Mouse (Mus musculus) layer of hippocampus, postnatal 25 days (tissue): ENCODE measurements around the gene Slamf6. TPM values are rescaled to one million over a fixed set of nuclear protein-coding genes. Genes with fewer than 3 reads are reported as not detected.
"Not testable (repeated sequence)": the region's sequence is repeated elsewhere in the genome, so short reads cannot be mapped to it uniquely, and the experiment has no call there.

Source experiments
- DNase-seq, 2 experiments: peaks; one replicate each; pipeline ENCODE4 v3.0.0; 2022; ENCODE audit warnings: mixed read lengths in 2 of 2, low spot score in 1 of 2; ENCODE audit errors: extremely low spot score in 1 of 2
- total RNA-seq, 2 experiments: library from RNA; stranded (reverse); gene quantifications; 2 replicates each; pipeline ENCODE4 v1.2.3; 2021

Gene Slamf6
- not detected for total RNA-seq

DNA sequence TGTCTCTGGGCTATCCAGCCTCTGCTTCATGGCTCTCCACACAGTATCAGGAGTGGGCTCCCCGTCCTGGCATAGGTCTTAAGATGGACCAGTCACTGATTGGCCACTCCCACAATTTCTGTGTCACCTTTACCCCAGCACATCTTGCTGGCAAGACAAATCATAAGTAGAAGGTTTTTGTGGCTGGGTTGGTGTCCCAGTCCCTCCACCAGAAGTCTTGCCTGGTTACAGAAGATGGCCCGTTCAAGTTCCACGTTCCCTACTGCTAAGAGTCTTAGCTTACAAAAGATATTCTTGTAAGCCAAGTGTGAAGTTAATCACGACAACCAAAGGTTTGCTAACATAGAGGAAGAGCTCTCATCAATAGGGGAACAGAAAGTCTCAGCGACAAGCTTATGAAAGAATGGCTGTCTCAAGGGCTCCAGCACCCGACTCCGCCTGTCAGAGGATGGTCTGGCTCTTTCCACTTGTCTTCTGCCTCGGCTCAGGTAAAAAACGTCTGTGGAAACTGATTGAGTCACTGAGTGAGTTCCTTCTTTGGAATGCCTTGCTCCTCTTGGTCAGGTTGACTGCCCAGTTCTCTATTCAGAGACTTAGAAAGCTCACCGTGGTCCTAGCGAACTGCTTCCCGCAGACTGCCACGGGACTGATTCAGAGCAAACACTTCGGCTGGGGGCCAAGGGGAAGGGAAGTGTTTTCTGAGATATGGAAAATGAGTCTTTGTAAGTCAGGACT, at the start of gene Slamf6:
Gene Slamf6, plus strand, starts transcription at position 211 of the 735 bp plus-strand sequence.
- no peak for DNase-seq

DNA sequence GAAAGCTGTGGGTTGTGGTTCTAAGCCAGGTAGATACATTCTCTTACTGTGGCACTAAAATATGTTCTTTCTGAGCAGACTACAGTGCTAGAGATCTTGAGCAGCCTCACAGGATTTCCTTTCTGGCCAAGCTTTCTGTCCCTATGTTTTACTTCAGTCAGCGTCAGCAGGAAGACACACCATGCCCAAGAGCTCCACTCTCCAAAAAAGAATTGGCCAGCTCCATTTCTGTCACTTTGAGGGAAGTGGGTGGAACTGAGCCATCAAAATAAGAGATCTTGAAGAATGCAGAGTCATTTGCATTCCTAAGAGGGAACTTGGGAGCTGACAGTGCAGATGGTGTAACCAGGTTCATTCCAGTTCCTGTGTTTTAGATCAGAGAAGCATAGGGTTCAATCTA, 30.3 kb upstream of the Slamf6 start:
- no peak for DNase-seq

DNA sequence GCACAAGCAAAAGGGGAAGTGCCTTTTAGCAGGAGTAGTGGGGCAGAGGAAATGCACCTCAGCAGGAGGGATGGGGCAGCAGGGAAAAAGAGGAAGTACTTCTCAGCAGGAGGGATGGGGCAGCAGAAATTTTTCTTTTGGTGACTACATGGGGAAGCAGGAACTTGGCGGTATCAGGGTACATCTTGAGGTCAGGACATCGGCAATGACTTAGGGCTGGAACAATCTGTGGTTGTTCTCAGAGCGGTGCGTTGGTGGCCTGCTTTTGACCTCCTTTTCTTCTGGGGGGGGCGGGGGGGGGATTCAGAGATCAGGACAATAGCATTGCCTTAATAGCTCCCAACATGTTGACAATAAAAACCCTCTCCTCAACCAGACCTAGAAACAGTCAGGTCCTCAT, 22.0 kb upstream of the Slamf6 start, which contains the start of gene Gm10521:
Gene Gm10521, plus strand, starts transcription at position 301 of the 400 bp plus-strand sequence.
- DNase-seq: not testable (repeated sequence)

DNA sequence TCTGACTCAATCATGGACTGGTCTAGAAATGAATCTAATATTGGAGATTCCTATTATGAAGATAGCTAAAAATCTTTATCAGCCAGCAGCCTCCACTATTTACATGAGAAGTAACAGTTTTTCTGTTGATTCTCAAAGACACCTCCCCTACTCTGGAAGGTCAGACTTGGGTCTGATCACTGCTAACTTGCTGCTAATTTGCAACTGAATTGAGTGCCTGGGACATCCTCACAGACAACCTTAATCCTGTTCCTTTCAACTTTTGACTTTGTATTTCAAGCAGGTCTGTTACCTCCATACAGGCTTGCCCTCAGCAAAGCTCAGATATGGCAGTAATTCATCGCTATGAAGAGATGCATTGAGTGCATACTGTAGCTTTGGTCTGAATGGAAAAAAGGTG, 13.3 kb upstream of the Slamf6 start:
- DNase-seq: no peak

DNA sequence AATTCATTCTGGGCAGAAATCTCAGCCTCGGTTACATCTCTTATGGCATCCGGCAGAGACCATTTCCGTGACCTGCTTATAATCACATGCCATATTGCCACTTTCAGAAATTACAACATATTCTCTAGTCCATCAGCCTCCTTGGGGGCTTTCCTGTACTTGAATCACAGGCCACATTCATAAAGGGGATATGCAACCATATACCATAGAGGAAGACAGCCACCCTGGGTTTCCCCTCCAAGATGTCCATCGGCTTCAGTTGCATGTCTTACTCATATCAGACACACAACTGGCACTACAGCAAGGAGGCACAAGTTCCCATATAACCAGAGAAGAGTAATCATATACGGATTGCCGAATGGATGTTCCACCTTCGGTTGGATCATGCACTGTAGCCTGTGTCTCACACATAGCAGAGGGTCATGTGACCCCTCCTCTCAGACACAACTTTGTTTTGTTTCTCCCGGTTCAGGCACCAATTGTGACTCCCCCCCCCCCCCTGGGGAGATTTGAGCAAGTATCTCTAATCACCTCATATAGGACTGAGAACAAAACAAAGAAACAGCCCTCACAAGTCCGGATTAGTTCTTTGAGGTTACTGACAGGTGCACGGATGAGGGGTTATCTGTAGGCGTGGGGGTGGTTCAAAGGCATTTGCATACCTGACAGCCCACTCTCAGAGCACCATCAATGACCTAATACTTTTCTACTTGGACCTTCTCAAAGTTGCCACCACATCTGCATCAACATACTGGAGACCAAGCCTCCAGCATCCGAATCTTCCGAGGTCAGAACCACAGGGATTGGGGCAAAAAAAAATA, 1.5 kb upstream of the Slamf6 start:
- no peak for DNase-seq

DNA sequence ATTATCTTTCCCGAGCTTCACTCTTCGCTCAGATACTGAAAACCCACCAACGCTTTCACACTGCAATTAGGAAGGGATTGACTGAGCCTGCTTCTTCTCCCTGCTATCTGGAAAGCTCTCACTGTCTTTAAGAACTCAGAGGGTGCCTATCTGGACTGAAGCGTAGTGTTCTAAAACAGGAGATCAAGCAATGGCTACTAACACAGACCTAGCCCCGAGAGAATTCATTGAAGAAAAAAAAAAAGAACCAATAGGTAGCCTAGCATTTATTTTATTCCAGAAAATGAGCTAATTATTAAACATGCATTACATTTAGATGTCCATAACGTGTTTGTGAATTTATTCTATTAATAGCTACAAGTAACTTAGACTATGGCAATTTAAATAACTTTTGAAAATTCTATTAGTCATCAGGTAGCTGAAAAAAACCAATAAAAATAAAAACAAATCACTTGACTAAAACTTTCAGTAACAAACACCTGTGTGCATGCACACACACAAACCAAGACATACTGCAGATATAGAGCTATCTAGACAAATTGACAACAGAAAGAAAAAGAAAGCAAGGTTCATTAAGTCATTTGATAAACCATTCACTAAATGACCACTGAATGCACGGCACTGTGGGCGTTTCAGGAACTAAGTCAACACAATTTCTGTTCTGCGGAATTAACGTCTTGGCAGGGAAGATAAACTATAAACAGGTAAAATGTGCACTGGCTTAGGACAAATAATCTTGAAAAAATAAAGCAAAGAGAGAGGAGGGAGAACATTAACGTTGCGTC, 1.0 kb downstream of the Slamf6 start:
- DNase-seq: no peak

DNA sequence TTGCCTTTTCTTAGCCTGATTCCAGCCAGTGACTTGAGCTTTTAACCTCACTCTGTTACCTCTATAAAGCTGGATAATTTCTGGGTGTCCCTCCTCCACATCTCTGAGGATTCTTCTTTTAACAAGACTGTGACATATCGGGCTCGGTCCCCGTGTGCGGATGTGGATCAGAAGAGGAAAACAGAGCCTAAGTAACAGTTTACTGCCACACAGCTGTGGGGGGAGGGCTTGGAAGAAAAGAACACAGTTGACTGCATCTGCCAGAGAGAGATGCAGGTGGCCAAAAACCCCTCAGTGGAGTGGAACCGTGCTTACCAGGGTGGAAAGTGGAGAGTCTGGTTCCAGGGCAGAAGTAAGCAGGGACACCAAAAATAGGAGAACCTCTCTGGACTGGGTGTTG, 1.9 kb downstream of the Slamf6 start:
- DNase-seq: no peak

DNA sequence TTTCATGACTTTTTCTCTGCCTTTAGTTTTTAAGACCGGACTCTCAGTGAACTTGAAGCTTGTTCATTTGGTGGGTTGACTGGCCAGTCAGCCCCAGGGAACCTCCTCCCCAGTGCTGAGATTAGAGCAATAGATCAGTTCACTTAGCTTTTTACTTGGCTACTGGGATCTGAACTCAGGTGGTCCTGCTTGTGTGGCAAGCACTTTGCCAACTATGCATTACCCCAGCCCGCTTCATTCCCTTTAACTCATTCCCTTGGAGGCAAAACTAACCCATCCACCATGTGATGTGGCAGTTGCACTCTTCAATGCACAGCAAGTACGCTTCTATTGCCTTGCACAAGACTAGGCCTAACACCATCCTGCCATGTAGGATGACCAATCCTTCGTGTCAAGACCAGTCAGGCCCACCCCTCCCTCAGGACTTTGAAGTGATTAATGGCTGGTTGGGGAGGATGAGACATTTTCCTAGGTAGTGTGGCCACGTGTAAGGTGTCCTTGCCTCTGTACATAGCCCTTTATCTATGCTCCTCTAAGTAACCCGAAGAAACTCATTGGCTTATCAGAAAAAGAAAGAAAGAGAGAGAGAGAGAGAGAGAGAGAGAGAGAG, 2.7 kb downstream of the Slamf6 start:
- no peak for DNase-seq

DNA sequence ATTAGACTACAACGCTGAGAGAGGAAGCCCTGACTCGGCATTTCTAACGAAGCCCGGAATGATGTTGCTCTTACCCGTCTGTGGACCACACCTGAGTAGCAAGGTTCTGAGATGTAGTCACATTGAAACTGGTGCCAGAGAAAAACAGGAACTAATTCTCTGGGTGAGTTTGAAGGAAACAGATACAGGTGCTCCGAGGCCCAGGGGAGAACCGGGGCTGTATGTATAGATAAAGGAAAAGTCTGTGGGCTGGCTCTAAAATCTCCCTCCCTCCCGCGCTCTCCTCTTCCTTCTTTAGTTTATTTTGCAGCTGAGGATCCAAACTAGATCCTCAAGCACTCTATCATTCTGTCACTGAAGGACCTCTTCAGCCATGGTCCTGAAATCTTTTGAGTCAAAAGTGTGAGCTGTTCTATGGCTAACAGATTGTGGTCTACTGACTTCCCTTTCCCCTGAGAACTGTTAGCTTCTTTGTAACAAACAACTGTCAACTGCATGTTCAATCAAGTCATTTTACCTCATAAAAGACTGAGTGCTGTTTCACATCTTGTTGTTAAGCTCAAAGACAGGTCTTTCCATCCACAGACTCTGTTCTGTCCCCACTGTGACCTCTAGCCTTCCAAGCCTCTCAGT, 3.8 kb downstream of the Slamf6 start:
- no peak for DNase-seq

DNA sequence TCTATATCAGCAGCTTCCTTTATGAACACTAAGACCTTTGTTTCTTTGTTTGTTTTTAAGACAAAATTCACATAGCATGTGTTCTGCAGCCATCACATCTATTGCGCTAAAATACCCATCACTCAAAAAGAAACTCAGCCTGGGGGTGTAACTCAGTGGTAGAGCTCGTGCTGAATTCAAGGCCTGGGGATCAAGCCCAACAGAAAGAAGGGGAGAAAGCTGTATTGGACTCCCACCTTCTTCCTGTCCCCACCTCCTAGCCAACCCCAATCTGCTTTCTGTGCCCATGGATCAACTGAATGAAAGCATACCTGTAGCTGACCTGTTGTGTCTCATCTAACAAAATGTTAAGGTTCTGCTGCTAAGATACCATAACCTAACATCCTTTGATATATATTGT, 4.3 kb downstream of the Slamf6 start:
- no peak for DNase-seq

DNA sequence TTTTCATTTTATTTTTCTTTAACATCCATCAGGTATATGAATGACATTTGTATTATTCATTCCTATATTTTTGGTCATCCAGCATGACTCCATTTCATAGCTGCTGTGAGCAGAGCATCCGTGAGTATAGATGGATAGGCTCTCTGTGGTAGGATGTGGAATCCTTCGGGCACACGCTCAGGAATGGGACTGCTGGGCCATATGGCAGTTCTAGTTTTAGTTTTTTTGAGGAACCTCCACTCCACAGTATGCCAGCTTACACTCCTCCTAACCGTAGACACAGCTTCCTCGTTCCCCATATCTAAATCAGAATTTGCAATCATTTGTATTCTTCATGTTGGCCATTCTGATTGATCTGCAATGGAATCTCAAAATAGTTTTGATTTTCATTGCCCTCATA, 5.5 kb downstream of the Slamf6 start:
- DNase-seq: no peak

DNA sequence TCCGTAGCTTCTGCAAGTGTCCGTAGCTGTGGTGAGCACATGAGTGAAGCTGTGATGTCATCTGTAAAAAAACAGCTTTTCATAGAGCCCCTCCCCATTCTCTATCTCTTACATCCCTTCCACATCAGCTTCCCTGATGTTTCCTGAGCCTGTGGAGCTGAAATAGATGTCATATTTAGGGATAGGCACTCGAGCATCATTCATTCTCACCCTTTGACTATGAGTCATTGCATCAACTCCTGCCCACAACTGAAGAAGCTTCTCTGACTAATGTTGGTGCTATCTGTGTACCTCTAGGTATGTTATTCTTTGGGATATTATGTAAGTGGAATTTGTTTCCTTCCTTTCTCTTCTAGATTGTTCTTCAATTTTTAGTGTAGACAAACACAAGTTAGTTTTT, 7.6 kb downstream of the Slamf6 start:
- DNase-seq: no peak

DNA sequence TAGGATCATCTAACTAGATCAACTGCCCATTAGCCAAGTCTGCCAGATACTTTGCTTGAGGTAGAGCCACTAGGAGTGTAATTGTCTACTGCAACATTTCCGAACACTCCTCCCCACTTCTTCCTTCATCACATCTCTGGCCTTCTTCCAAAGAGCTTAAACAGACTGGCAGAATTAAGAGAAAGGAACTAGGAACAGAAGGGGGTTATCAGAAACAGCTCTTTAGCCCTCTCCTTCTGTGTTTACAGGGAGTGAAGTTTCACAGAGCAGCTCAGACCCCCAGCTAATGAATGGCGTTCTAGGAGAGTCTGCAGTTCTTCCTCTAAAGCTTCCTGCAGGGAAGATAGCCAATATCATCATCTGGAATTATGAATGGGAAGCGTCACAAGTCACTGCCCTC, 16.5 kb downstream of the Slamf6 start:
- no peak for DNase-seq

DNA sequence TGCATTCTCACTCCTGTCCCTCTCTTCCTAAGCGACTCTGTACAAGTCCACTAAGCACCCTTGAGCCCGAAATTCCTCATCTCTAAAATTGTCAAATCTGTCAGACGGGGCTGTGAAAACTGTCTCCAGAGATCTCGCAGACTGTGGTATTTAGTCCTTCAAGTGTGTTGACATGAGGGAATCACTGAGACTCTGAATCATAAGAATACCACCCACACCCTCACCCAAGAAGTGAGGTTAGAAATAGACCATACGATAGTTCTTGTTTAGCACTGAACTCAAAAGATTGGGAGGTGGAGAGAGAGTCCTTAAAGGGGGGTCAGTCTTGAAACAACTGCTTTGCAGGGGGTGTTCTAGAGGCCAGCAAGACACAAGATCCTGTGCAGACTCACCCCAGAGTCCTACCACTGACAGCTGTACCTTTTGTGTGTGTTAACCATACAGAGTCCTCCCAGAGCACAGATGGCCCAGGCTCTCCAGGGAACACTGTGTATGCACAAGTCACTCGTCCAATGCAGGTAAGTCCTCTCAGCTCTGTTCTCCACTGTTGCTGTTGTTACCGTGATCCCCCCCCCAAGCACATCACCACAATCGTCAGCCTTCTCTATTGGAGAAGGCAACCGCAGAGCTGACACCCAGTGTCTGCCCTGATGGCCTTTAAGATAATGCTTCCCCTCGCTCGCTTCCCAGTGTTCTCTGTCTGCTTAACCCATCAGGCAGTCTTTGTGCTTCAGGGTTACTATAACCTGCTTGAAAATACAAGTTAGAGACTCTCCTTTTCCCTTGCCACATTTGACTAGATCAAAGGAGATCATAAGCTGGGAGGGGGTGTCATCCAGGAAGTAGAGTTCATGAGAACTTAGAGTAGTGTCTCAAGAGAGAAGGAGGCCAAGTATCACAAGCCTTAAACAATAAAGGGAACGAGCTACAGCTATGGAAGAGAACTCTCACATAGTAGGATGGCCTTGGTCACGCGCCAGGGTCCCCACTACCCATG, 21.9 kb downstream of the Slamf6 start:
- DNase-seq: no peak

DNA sequence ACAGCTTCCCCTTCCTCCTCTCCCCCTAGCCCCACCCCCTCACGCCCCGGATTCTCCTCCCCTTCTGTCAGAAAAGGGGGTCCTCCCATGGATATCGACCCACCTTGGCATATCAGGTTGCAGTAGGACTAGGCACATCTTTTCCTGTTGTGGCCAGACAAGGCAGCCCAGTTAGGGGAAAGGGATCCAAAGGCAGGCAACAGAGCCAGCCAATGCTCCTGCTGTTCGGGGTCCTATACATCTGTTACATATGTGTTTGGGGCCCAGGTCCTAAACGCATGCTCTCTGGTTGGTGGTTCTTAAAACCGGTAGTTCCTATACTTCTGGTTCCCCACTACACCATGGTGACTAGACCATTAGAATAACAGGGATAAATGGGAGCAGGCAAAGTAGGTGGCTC, 23.3 kb downstream of the Slamf6 start:
- no peak for DNase-seq

DNA sequence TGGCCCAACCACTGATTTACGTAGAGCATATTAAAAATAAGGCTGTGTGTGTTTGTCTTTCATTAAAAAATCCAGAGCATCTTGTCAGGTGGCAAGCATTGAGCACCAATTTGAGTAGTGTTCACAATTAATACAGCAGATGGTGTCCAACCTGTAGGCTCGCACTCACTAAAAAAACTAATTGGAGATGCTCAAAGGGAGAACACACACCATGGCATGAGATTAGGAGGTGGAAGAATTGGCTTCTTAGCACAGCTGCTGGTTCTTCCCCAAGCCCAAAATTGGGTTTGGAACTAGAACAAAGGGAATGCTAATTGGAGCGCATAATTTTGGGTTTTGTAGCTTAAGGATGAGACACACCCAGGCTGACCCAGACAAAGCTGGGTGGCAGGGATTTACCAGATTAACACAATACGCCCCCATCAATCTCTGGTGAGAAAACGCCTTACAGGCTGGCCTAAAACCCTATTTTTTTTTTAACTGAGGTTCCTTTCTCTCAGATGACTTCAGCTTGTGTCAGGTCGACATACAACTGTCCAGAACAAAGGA, 29.2 kb downstream of the Slamf6 start:
- DNase-seq: no peak

DNA sequence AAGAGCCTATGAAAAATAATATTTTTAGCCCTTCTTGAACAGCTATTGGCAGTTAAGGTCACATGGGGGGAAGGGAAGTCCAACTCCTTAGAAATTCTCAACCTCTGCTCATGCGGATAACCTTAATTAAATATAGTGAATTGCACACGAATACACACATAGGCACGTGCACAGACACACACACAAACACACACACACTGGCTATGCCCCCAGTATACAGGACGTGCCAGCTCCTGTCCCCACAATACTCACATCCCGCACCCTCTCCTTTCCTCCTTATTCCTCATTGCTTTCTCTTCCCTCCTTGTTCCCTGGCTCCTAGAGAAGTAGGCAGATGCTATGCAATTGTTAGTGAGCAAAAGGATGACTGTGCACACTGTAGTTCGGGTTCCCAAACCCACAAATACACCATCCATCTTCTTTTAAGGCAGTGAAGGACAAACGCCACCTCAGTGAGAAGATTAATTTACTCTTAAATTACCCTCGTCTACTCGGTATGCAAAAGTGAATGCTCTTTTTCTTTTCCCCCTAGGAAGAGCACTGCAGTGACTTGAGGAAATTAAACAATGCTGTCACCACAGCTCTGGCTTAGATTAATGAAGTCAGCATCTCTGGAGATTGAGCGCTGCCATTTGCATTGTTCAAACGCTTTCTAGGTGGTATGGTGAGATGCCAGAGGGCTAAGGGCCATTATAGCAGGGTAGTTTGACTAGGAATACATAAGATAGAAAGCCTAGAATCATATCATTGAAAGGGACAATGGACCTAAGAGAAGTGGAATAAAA, 31.0 kb downstream of the Slamf6 start:
- DNase-seq: no peak

DNA sequence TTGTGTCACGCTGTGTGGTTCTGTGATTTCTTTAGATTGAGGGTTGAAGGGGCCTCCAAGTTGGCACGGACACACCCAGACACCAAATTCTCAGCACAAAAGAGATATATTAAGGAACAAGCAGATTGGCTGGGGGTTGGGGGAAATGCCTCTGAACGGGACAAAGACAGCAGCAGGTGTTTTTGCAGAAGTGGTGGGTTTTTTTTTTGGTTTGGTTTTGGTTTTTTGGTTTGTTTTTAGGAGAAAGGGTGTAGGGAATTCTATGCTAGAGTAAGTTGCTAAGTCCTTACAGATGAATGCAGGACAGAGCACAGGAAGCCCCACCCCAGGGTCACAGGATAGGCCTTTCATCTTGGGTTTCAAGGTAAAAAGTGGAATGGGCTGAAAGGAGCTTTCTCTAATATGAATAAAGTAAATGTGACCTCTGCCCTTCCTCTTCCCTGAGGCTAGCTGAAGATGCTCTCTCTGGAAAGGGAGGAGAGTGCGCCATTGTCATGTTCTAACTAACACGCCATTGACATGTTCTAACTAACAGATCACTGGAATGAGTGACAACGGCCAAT, 31.7 kb downstream of the Slamf6 start:
- no peak for DNase-seq
